Mouse (Mus musculus) bone marrow macrophage, adult 2 months (primary cell): ENCODE data around the gene Smtnl2.

Experiments used
- CTCF ChIP-seq: IDR thresholded peaks from 2 replicates; pipeline ENCODE4 v1.5.1; 2012; ENCODE audit warnings: low read depth, mild to moderate bottlenecking, low read length, moderate library complexity
- POLR2A ChIP-seq: IDR thresholded peaks from 2 replicates; pipeline ENCODE4 v1.6.1; 2012; ENCODE audit warnings: mild to moderate bottlenecking, low read depth, low read length, borderline replicate concordance

GRCm38 (mm10) chr11:72457995-72458496 is 46.5 kb upstream of the Smtnl2 start:
- no peak for TF ChIP-seq CTCF
- TF ChIP-seq POLR2A: no peak
